Mouse (Mus musculus): ENCODE data around the gene Tspan13.
A peak's percentile ranks its signal among the peaks of the same experiment; 100 is the strongest.

Gene Tspan13

DNA sequence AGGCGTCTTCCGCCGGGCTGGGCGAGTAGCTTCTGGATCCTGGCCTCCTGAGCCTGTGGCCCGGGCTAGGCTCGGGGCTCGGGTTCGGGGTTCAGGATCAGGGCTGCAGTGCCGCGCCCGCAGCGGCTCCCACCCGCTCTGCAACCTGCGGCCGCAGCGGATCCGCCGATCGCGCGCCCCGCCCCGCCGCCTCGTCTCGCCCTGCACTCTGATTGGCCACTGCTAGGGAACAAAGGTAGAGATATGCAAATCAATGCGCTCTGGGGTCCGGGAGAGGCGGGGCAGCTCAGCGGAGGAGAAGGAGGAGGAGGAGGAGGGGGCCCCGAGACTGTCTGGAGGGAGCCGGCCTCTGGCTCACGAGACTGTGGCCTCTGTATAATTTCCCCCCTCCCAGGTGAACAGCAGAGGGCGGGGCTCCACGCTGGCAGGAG, at the start of gene Tspan13:
Tspan13 (minus strand) TSS at position 153 of the 431 bp plus-strand sequence.
- DNase-seq (ENCODE audit: extremely low spot score, low spot score): peak; percentile 91

- DNase-seq (ENCODE audit: extremely low spot score, low spot score): no peak
These were observed 49.7 kb upstream of the Tspan13 start for GRCm38 (mm10) chr12:36091964-36092363.

GRCm38 (mm10) chr12:36089221-36089620, 46.9 kb upstream of the Tspan13 start:
- no peak for DNase-seq (ENCODE audit: extremely low spot score, low spot score)

DNA sequence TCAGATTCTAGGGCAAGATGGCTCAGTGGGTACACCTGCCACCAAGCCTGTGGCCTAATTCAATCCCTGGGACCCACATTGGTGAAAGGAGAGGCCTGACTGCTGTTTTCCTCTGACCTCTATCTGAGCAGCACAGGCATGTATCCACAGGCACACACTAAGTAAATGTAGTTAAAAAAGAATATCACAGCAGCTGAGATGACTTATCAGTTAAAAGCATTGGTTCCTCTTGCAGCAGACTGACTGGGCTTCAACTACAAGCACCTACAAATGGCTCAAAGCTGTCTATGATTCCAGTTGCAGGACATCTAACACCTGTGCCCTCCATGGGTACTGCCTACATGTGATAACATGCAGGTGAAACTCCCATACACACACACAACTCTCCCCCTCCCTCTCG, 46.5 kb upstream of the Tspan13 start:
- no peak for DNase-seq (ENCODE audit: extremely low spot score, low spot score)

- DNase-seq (ENCODE audit: extremely low spot score, low spot score): no peak
These were observed 43.1 kb upstream of the Tspan13 start for GRCm38 (mm10) chr12:36085380-36085779.

- no peak for DNase-seq (ENCODE audit: extremely low spot score, low spot score)
These were observed 36.0 kb upstream of the Tspan13 start for GRCm38 (mm10) chr12:36078101-36078899.

DNA sequence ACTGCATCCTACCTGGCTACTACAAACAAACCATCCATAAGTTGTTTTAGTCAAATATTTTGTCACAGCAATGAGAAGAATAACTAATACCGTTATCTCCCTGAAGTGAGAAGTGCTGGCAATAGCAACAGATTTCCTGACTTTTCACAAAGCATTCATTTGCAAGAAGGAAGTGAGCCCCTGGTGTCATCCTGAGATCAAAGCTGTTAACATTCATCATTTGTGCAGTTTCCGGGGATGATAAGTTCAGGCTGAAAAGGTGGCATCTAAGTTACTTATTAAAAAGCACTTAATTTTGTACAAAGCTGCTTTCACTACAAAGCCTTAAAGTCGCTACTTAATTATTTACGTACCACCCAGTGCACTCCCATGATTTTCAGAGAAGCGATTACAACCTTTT, 30.6 kb upstream of the Tspan13 start:
- no peak for DNase-seq (ENCODE audit: extremely low spot score, low spot score)

GRCm38 (mm10) chr12:36070231-36070630, 27.9 kb upstream of the Tspan13 start:
- DNase-seq (ENCODE audit: extremely low spot score, low spot score): no peak

DNA sequence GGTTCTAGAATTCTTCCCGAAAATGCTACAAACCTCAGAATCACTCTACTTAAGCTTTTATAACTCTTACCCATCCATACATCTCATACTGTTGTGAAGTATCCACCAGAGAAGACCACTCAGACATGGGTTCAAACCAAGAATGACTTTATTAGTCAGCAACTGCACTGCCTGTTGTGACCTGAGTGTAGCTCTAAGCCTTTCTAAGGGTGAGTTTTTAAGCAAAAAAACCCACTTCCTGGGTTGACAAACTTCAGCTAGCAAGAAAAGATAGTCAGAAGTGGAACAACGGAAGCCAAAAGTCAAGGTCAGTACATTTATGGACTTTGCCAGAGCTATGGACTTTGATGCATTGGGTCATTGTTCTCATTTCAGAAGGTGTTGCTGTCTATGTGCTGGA, 25.2 kb upstream of the Tspan13 start:
- no peak for DNase-seq (ENCODE audit: extremely low spot score, low spot score)

- no peak for DNase-seq (ENCODE audit: extremely low spot score, low spot score)
These were observed 23.6 kb upstream of the Tspan13 start for GRCm38 (mm10) chr12:36065911-36066310.

GRCm38 (mm10) chr12:36057699-36058098, 15.4 kb upstream of the Tspan13 start:
- DNase-seq (ENCODE audit: extremely low spot score, low spot score): no peak

GRCm38 (mm10) chr12:36050276-36050675, 8.0 kb upstream of the Tspan13 start:
- no peak for DNase-seq (ENCODE audit: extremely low spot score, low spot score)

DNA sequence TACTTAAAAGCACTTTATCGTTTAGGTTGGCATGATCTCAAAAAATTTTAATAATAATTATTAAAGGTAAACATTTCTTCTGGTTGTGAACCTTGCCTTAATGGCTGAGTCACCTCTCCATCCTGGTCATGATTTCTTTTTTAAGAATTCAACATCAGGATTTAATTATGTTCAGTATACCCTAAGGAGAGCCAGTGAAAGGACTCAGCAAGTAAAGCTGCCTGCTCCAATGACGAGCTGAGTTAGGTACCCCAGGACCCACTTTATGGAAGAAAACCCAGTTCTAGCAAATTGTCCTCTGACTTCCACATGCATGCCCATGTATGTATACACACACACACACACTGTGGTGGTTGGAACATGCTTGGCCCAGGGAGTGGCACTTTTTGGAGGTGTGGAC, 5.3 kb upstream of the Tspan13 start:
- DNase-seq (ENCODE audit: extremely low spot score, low spot score): no peak

GRCm38 (mm10) chr12:36046196-36046595, 3.9 kb upstream of the Tspan13 start:
- no peak for DNase-seq (ENCODE audit: extremely low spot score, low spot score)

GRCm38 (mm10) chr12:36044691-36045090, 2.4 kb upstream of the Tspan13 start:
- DNase-seq (ENCODE audit: extremely low spot score, low spot score): no peak

DNA sequence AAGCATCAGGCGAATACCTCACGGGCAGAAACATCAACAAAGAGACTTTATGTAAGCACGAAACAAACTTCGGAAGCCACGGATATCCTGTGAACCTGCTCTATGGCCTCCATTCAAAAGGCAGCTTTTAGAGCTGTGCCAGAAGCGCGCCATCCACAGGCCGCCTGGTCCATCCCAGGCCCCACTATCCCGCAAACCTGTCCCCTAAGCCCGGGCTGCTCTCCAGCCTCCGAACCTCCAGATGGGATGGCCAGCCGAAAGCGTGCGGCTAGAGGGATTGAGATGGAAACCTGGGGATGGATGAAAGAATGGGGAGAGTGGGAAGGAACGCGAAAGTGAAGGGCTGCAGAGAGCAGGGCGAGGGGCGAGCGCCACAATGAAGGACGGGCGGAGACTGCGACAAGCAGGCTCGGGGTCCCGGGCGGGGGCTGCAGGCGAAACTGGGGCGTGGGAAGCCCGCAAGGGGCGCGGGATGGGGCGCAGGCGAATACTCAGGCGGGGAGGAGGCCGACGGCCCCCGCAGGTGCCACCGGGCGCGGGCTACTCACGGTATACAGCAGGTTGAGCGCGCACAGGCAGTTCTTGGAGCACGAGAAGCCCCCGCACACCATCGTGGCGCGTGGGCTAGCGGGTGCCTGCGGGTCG, 475 bp downstream of the Tspan13 start:
- DNase-seq (ENCODE audit: extremely low spot score, low spot score): peak; percentile 79

DNA sequence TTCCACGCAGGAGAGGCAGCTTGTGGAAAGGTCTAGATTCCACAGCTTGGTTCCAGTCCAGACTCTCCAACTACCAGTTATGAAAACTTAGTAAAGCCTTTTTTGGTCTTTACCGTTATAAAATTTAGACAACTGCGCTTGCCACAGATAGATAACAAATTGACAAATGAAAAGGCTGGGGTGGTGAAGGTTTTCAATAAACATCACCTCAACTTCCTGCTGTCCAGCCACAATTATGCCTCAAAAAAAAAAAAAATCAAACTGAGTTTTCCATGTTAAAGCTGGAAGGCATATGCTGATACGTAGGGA, 1.1 kb downstream of the Tspan13 start:
- DNase-seq (ENCODE audit: extremely low spot score, low spot score): no peak

GRCm38 (mm10) chr12:36040571-36041280, 1.6 kb downstream of the Tspan13 start:
- peak; percentile 26 for DNase-seq (ENCODE audit: extremely low spot score, low spot score)

DNA sequence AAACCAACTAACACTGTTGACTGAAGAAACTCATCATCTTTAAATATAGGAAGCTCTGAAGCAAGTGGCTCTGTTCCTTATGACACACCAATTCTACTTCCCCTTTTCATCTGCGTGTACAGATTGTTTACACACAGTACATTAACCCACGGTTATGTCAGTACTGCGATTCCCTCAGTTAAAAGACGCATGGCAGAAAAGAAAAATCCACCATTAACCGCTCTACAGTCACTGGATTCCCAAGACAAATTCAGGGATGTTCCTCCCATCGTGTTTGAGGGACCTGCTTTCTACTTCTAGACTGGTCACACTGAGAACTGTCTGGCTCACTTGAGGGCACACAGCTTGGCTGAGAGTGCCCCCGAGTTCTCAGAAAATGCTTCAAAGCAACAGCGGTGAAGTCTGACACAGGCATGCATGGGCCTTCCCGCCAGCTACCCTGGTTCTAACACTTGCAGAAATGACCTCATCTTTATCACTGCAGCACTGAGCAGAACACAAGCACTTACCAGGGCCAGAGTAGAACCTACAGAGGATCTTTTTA, 2.7 kb downstream of the Tspan13 start:
- no peak for DNase-seq (ENCODE audit: extremely low spot score, low spot score)

- DNase-seq (ENCODE audit: extremely low spot score, low spot score): no peak
These were observed 5.5 kb downstream of the Tspan13 start for GRCm38 (mm10) chr12:36036776-36037175.

- DNase-seq (ENCODE audit: extremely low spot score, low spot score): no peak
These were observed 6.2 kb downstream of the Tspan13 start for GRCm38 (mm10) chr12:36036121-36036520.

DNA sequence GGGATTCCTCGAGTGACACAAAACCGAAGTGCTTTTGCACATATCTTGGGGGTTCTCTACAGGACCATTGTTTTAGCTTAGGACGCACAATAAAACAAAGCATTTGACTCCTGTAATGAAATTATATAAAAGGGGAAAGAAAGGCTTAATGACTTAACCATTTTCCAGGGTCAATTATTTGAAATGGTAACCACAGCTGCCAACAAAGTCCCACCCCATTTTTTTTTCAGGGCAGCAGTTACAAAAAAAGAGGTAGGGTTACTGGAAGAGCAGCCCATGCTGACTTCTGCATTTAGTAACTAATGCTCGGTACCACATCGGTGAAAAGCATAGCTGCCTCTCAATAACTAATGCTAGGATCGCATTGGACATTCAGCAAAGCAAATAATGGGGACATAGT, 6.8 kb downstream of the Tspan13 start:
- no peak for DNase-seq (ENCODE audit: extremely low spot score, low spot score)
